Mouse (Mus musculus): Measurements from ENCODE around the gene Gpr61.

DNA sequence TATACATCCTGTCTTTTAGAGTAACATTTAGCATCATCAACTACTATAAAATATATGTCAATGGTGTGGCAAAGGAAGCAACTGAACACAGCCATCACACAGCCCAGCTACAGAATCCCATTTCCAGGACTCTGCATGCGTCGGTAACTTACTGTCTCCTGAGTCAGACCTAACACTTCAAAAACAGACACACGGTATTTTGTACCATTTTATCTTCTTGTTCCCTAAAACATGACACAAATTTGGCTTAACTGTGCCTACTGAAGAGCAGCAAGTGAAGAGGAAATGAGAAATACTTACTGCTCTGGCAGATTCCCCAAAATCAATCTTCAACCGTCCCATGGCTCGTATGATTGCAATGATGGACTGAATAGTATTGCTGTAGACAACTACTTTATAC is 31.4 kb downstream of the Gpr61 start:
- TF ChIP-seq CTCF (conservative IDR thresholded peaks at IDR 0.05; ENCODE audit: insufficient read depth, insufficient read length, low read depth, low read length) (no peak), POLR2A (IDR thresholded peaks at IDR 0.05; ENCODE audit: low read depth, low read length) (no peak)

Measured in kidney, adult 2 months (tissue).